Mouse (Mus musculus): ENCODE data around the gene Crhr1.
"Not testable (repeated sequence)": the region's sequence is repeated elsewhere in the genome, so short reads cannot be mapped to it uniquely, and the experiment has no call there.

Crhr1 gene

GRCm38 (mm10) chr11:104203271-104203670 lies 70.6 kb downstream of the Crhr1 start:
- DNase-seq = no peak

GRCm38 (mm10) chr11:104206573-104206972 lies 73.9 kb downstream of the Crhr1 start:
- no peak for DNase-seq

GRCm38 (mm10) chr11:104209041-104209440 lies 76.4 kb downstream of the Crhr1 start:
- no peak for DNase-seq

GRCm38 (mm10) chr11:104211251-104211650 lies 78.6 kb downstream of the Crhr1 start:
- no peak for DNase-seq

- not testable (repeated sequence) for DNase-seq
Observed at GRCm38 (mm10) chr11:104214128-104214527, 81.5 kb downstream of the Crhr1 start.

GRCm38 (mm10) chr11:104218075-104218474 lies 85.4 kb downstream of the Crhr1 start:
- no peak for DNase-seq

- DNase-seq = no peak
Observed at GRCm38 (mm10) chr11:104220291-104220690, 87.6 kb downstream of the Crhr1 start.

GRCm38 (mm10) chr11:104221751-104222150 lies 89.1 kb downstream of the Crhr1 start:
- DNase-seq = no peak

GRCm38 (mm10) chr11:104223301-104223700 lies 90.6 kb downstream of the Crhr1 start:
- DNase-seq = no peak
